Comparison of ENCODE assay signal across 10 mouse cellular contexts in genomic region chr9:36795556-36795955, GRCm38 (mm10). TPM values are rescaled to one million over a fixed set of nuclear protein-coding genes. Genes with fewer than 3 reads are reported as not detected.
DNase-seq lines count a peak whose midpoint lies in the region; ATAC-seq and TF ChIP-seq lines count a peak whose summit lies in the region.
"Had no signal": no experiment of that assay in that cellular context is flagged by ENCODE, and none has a peak within 500 bp of the region (broad histone marks: within the 10 kb centered on the region; RNA-seq: fewer than 3 reads in every experiment).

No protein-coding gene starts in this region.

- H3K4me1 ChIP-seq in intestine, embryonic 14.5 days (replicated peaks; ENCODE audit: control insufficient read depth, insufficient read depth, low read length) = peaks cover 13% of the 10 kb centered on the region
- H3K4me1 ChIP-seq in intestine, postnatal 0 days (replicated peaks; ENCODE audit: control insufficient read depth, insufficient read depth, low read length) = no peaks in the 10 kb centered on the region
- H3K4me1 ChIP-seq in embryonic facial prominence, embryonic 10.5 days = peaks cover 13% of the 10 kb centered on the region
- H3K4me1 ChIP-seq in liver, embryonic 13.5 days (replicated peaks) = peaks cover 34% of the 10 kb centered on the region

- H3K4me3 ChIP-seq in intestine, embryonic 14.5 days (ENCODE audit: low read depth, low read length) = peak overlapping the region; percentile 80; the same call in 1 of the 2 replicates
- no peak overlapping the region for H3K4me3 ChIP-seq in intestine, postnatal 0 days (ENCODE audit: low read depth, low read length)
- H3K4me3 ChIP-seq in embryonic facial prominence, embryonic 10.5 days = peak overlapping the region; percentile 98
- no peak overlapping the region for H3K4me3 ChIP-seq in liver, embryonic 13.5 days (replicated peaks)

- DNase-seq in intestine, embryonic 14.5 days (ENCODE audit: low spot score) = no peak
- DNase-seq in 416B (ENCODE audit: low read depth) = peak; percentile 12
- no peak for DNase-seq in embryonic facial prominence, embryonic 10.5 days (ENCODE audit: low spot score)
- no peak for DNase-seq in liver, embryonic 13.5 days
- DNase-seq in spleen, adult 18-20 months = no peak
- DNase-seq in spleen, postnatal 36 days (ENCODE audit: low spot score in 2 of 2) = no peak
- DNase-seq: thymus, postnatal 36 days had no signal

- no peak for ATAC-seq in intestine, embryonic 14.5 days (replicated peaks; ENCODE audit: low FRiP score, low TSS enrichment, low read depth)
- no peak for ATAC-seq in intestine, postnatal 0 days
- no peak for ATAC-seq in liver, embryonic 13.5 days (ENCODE audit: low read depth)
- ATAC-seq in activated CD4-positive, CD25-positive, alpha-beta regulatory T cell, adult 4 months = no peak

- no peaks in the 10 kb centered on the region for H3K9me3 ChIP-seq in intestine, embryonic 14.5 days (ENCODE audit: control insufficient read depth, low read length)
- H3K9me3 ChIP-seq in intestine, postnatal 0 days (ENCODE audit: control insufficient read depth) = no peaks in the 10 kb centered on the region
- H3K9me3 ChIP-seq in embryonic facial prominence, embryonic 10.5 days = no peaks in the 10 kb centered on the region
- no peaks in the 10 kb centered on the region for H3K9me3 ChIP-seq in liver, embryonic 13.5 days (replicated peaks)

- H3K4me2 ChIP-seq in intestine, embryonic 14.5 days (ENCODE audit: low read length) = peak overlapping the region; percentile 79
- H3K4me2 ChIP-seq in intestine, postnatal 0 days (replicated peaks; ENCODE audit: low read depth) = no peak overlapping the region; the same call in 1 of the 2 replicates
- H3K4me2 ChIP-seq in liver, embryonic 13.5 days = peak overlapping the region; percentile 92

- H3K36me3 ChIP-seq in intestine, embryonic 14.5 days (ENCODE audit: control insufficient read depth, insufficient read depth, low read length) = peaks cover 24% of the 10 kb centered on the region
- peaks cover 12% of the 10 kb centered on the region for H3K36me3 ChIP-seq in intestine, postnatal 0 days (ENCODE audit: control insufficient read depth, insufficient read depth)
- peaks cover 22% of the 10 kb centered on the region for H3K36me3 ChIP-seq in embryonic facial prominence, embryonic 10.5 days (replicated peaks)
- H3K36me3 ChIP-seq in liver, embryonic 13.5 days = peaks cover 9% of the 10 kb centered on the region

- H3K27ac ChIP-seq in intestine, embryonic 14.5 days (ENCODE audit: low read depth) = no peak overlapping the region
- H3K27ac ChIP-seq in intestine, postnatal 0 days (ENCODE audit: low read depth, low read length) = no peak overlapping the region
- H3K27ac ChIP-seq in embryonic facial prominence, embryonic 10.5 days (replicated peaks) = no peak overlapping the region
- no peak overlapping the region for H3K27ac ChIP-seq in liver, embryonic 13.5 days
- H3K27ac ChIP-seq: left cerebral cortex, adult 2 months had no signal

- WGBS in intestine, embryonic 14.5 days = 77% methylated on average over 1 of the region's 1 CpGs
- WGBS in intestine, postnatal 0 days = 91% methylated on average over 1 of the region's 1 CpGs
- WGBS in embryonic facial prominence, embryonic 10.5 days = 82% methylated on average over 1 of the region's 1 CpGs
- 70% methylated on average over 1 of the region's 1 CpGs for WGBS in liver, embryonic 13.5 days (ENCODE audit: insufficient replicate concordance)

- H3K9ac ChIP-seq in intestine, embryonic 14.5 days (ENCODE audit: low read length) = no peak overlapping the region
- H3K9ac ChIP-seq in intestine, postnatal 0 days (ENCODE audit: low read depth, low read length) = no peak overlapping the region
- H3K9ac ChIP-seq in liver, embryonic 13.5 days = no peak overlapping the region

- no peaks in the 10 kb centered on the region for H3K27me3 ChIP-seq in intestine, embryonic 14.5 days (replicated peaks; ENCODE audit: control insufficient read depth, insufficient read depth, low read length)
- no peaks in the 10 kb centered on the region for H3K27me3 ChIP-seq in intestine, postnatal 0 days (replicated peaks; ENCODE audit: control insufficient read depth, insufficient read depth, low read length)
- H3K27me3 ChIP-seq in embryonic facial prominence, embryonic 10.5 days (replicated peaks; ENCODE audit: low read depth, poor library complexity, severe bottlenecking) = no peaks in the 10 kb centered on the region
- no peaks in the 10 kb centered on the region for H3K27me3 ChIP-seq in liver, embryonic 13.5 days

- no peak for TF ChIP-seq CTCF in intestine, postnatal 0 days (IDR thresholded peaks at IDR 0.05; ENCODE audit: low read depth)

RNA-seq across cellular contexts. Expression of gene Ei24, which starts 1.6 kb away (rescaled TPM):
- polyA plus RNA-seq in intestine, embryonic 14.5 days (2014; fragmentation: Nextera tagmentation; extraction: Ambion mirVana) = 49.0 and 50.9 TPM in 2 replicates
- polyA plus RNA-seq in intestine, postnatal 0 days (2015; fragmentation: Nextera tagmentation; extraction: Ambion mirVana) = 60.8 and 61.6 TPM in 2 replicates
- 88.4 and 89.9 TPM in 2 replicates for polyA plus RNA-seq in embryonic facial prominence, embryonic 10.5 days (2016; fragmentation: Nextera tagmentation; extraction: Ambion mirVana)
- polyA plus RNA-seq in liver, embryonic 13.5 days (2015; fragmentation: Nextera tagmentation; extraction: Ambion mirVana) = 32.0 and 38.2 TPM in 2 replicates
- polyA plus RNA-seq in activated CD4-positive, CD25-positive, alpha-beta regulatory T cell, adult 4 months (2017; shearing (Covaris generic)) = 10 to 100 TPM; 12.0 to 15.3 TPM

RNA-seq across cellular contexts. Expression of gene Fez1, which starts 26.1 kb away (rescaled TPM):
- polyA plus RNA-seq in intestine, embryonic 14.5 days (2014; fragmentation: Nextera tagmentation; extraction: Ambion mirVana) = 21.9 and 25.3 TPM in 2 replicates
- polyA plus RNA-seq in intestine, postnatal 0 days (2015; fragmentation: Nextera tagmentation; extraction: Ambion mirVana) = 9.6 and 10.3 TPM in 2 replicates
- polyA plus RNA-seq in embryonic facial prominence, embryonic 10.5 days (2016; fragmentation: Nextera tagmentation; extraction: Ambion mirVana) = 74.2 and 83.1 TPM in 2 replicates
- 0.80 and 1.1 TPM in 2 replicates for polyA plus RNA-seq in liver, embryonic 13.5 days (2015; fragmentation: Nextera tagmentation; extraction: Ambion mirVana)
- not detected for polyA plus RNA-seq in activated CD4-positive, CD25-positive, alpha-beta regulatory T cell, adult 4 months (2017; shearing (Covaris generic))

RNA-seq across cellular contexts. Expression of gene Stt3a, which starts 28.1 kb away (rescaled TPM):
- 238 and 243 TPM in 2 replicates for polyA plus RNA-seq in intestine, embryonic 14.5 days (2014; fragmentation: Nextera tagmentation; extraction: Ambion mirVana)
- polyA plus RNA-seq in intestine, postnatal 0 days (2015; fragmentation: Nextera tagmentation; extraction: Ambion mirVana) = 166 and 179 TPM in 2 replicates
- 177 and 180 TPM in 2 replicates for polyA plus RNA-seq in embryonic facial prominence, embryonic 10.5 days (2016; fragmentation: Nextera tagmentation; extraction: Ambion mirVana)
- 181 and 214 TPM in 2 replicates for polyA plus RNA-seq in liver, embryonic 13.5 days (2015; fragmentation: Nextera tagmentation; extraction: Ambion mirVana)
- 100 to 1,000 TPM; 173 to 230 TPM for polyA plus RNA-seq in activated CD4-positive, CD25-positive, alpha-beta regulatory T cell, adult 4 months (2017; shearing (Covaris generic))

Comparison
In these comparisons a context has a peak if more than half of its experiments do, and no peak if none do; other contexts are left out.
1. H3K4me3 ChIP-seq: peak in intestine, embryonic 14.5 days (single experiment) and embryonic facial prominence, embryonic 10.5 days (single experiment); none in intestine, postnatal 0 days (single experiment) and liver, embryonic 13.5 days (single experiment).